Mouse (Mus musculus) frontal cortex, adult (tissue): ENCODE results near the gene Rdh5.
A peak's percentile ranks its signal among the peaks of the same experiment; 100 is the strongest.

Experiments used
- ATAC-seq: cut with Nextera tagmentation; 2 replicates; pipeline ENCODE4 v1.9.2; 2017; ENCODE audit warnings: mild to moderate bottlenecking, moderate library complexity, mixed read lengths; ENCODE audit not compliant: low TSS enrichment

Gene Rdh5

GRCm38 (mm10) chr10:128922822-128923012 lies at the start of gene Rdh5:
TSS of gene Rdh5 (minus strand) at chr10:128922888.
- no peak for ATAC-seq

- no peak for ATAC-seq
Measured at GRCm38 (mm10) chr10:128970740-128971250, 48.1 kb upstream of the Rdh5 start.

- no peak for ATAC-seq
Measured at GRCm38 (mm10) chr10:128968341-128968749, 45.7 kb upstream of the Rdh5 start.

- ATAC-seq = no peak
Measured at GRCm38 (mm10) chr10:128965871-128966270, 43.2 kb upstream of the Rdh5 start.

GRCm38 (mm10) chr10:128964961-128965360 lies 42.3 kb upstream of the Rdh5 start:
- no peak for ATAC-seq

GRCm38 (mm10) chr10:128960590-128961584 lies 38.2 kb upstream of the Rdh5 start, which contains the start of gene Mettl7b:
TSS of gene Mettl7b (minus strand) at chr10:128960988.
- peak; percentile 67 for ATAC-seq

GRCm38 (mm10) chr10:128960142-128960541 lies 37.5 kb upstream of the Rdh5 start:
- ATAC-seq = no peak

GRCm38 (mm10) chr10:128958340-128958739 lies 35.7 kb upstream of the Rdh5 start:
- ATAC-seq = no peak

- ATAC-seq = peak; percentile 72
Measured at GRCm38 (mm10) chr10:128950208-128950887, 27.7 kb upstream of the Rdh5 start.

- ATAC-seq = no peak
Measured at GRCm38 (mm10) chr10:128947496-128947895, 24.8 kb upstream of the Rdh5 start.

GRCm38 (mm10) chr10:128945675-128946074 lies 23.0 kb upstream of the Rdh5 start:
- ATAC-seq = no peak

GRCm38 (mm10) chr10:128940475-128941061 lies 17.9 kb upstream of the Rdh5 start:
- no peak for ATAC-seq

GRCm38 (mm10) chr10:128938974-128939373 lies 16.3 kb upstream of the Rdh5 start:
- no peak for ATAC-seq

GRCm38 (mm10) chr10:128938457-128938856 lies 15.8 kb upstream of the Rdh5 start:
- ATAC-seq = no peak

GRCm38 (mm10) chr10:128937756-128938390 lies 15.2 kb upstream of the Rdh5 start:
- no peak for ATAC-seq

GRCm38 (mm10) chr10:128935826-128936440 lies 13.2 kb upstream of the Rdh5 start:
- no peak for ATAC-seq

- ATAC-seq = no peak
Measured at GRCm38 (mm10) chr10:128934997-128935787, 12.5 kb upstream of the Rdh5 start.

GRCm38 (mm10) chr10:128933976-128934721 lies 11.5 kb upstream of the Rdh5 start:
- ATAC-seq = peak; percentile 17; the same call in 1 of the 2 replicates

- ATAC-seq = peak; percentile 72
Measured at GRCm38 (mm10) chr10:128933574-128933973, 10.9 kb upstream of the Rdh5 start, which contains the start of gene Itga7. TSS of gene Itga7 (plus strand) at chr10:128933818.

- ATAC-seq = no peak
Measured at GRCm38 (mm10) chr10:128931441-128931840, 8.8 kb upstream of the Rdh5 start.
